Mouse (Mus musculus): ENCODE data around the gene Hnrnph3.
"Not testable (repeated sequence)": the region's sequence is repeated elsewhere in the genome, so short reads cannot be mapped to it uniquely, and the experiment has no call there.

Gene Hnrnph3

DNA sequence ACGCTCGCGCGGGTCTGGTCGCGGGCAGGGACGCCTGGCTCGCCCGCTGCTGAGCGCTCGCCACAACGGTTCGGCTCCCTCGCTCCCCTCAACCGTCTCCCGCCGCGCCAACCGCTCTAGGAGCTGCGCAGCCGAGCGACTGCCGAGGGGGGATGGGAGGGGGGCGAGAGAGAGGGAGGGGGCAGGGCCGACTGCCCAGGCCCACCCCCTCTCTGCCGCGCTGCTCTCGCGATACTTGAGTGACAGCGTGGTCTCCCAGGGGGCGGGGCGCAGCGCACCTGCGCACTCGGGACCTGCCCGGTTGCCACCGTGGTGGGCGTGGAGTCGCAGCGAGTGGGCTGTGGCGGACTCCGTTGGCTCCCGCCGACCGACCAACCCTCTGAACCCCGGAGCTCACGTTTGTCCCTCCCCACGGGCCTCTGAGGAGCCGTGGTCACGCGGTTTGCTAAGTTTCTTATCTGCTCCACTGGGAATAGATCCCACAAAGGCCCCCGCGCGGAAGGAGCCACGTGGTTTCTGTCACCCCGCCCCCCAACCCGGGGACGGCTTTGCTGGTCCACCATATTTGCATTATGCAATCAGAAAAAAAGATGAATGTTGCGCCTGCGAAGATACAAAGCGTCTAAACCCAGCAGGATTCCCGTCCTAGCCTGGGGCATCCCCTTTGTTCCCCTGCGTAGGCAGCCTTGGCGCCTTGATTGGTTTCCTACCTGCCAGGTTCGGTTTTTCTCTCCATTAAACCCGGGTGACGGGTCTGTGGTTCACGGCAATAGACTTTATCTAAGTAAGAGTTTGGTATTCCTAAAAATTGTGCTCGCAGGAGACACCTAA is at the start of gene Hnrnph3, which contains the start of gene Pbld2:
Gene Hnrnph3 (minus strand): TSS at position 469 of the 831 bp plus-strand sequence.
Gene Pbld2 (plus strand): TSS at position 567 of the 831 bp plus-strand sequence.
- DNase-seq (ENCODE audit: low read depth, low spot score) = peak; percentile 97

GRCm38 (mm10) chr10:63065988-63066387 is 42.0 kb upstream of the Hnrnph3 start:
- DNase-seq (ENCODE audit: low read depth, low spot score) = peak; percentile 77

GRCm38 (mm10) chr10:63065561-63065960 is 41.5 kb upstream of the Hnrnph3 start:
- DNase-seq (ENCODE audit: low read depth, low spot score) = no peak

- no peak for DNase-seq (ENCODE audit: low read depth, low spot score)
Observed at GRCm38 (mm10) chr10:63064516-63064915, 40.5 kb upstream of the Hnrnph3 start.

GRCm38 (mm10) chr10:63063365-63063764 is 39.3 kb upstream of the Hnrnph3 start:
- DNase-seq (ENCODE audit: low read depth, low spot score) = no peak

DNA sequence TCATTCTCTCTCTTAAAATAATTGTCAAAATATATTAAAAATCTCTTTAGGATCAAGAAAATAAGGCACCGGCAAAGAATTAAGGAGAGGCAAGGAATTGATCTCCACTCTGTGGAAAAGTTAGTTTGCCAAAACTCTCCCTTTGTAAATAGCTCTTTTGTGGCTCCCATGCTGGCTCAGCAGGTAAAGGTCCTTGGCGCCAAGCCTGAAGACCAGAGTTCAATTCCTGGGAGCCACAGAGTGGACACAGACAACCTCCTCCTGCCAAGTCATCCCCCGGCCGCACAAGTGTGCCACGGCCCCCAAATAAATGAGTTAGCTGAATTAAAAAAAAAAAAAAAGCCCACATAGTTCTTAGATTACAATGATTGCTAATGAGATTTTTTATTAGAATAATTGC is 38.7 kb upstream of the Hnrnph3 start:
- no peak for DNase-seq (ENCODE audit: low read depth, low spot score)

DNA sequence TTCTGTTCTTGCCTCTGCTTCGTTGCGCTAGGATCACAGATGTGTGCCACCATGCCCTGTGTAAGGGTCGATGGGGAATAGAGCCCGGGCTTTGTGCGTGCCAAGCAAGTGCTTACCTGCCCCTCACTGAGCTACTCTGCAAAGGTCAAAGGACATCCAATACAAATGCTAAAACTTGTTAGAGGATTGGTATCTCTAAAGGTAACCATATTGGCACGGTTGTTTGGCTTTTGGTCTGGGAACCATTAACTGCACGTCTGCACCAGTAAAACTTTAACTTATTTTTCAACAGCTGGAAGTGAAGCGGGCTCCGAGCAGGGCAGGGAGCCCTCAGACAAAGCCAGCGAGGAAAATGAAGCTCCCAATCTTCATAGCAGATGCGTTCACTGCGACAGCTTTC is 37.2 kb upstream of the Hnrnph3 start:
- no peak for DNase-seq (ENCODE audit: low read depth, low spot score)

- DNase-seq (ENCODE audit: low read depth, low spot score) = no peak
Observed at GRCm38 (mm10) chr10:63060406-63060805, 36.4 kb upstream of the Hnrnph3 start.

DNA sequence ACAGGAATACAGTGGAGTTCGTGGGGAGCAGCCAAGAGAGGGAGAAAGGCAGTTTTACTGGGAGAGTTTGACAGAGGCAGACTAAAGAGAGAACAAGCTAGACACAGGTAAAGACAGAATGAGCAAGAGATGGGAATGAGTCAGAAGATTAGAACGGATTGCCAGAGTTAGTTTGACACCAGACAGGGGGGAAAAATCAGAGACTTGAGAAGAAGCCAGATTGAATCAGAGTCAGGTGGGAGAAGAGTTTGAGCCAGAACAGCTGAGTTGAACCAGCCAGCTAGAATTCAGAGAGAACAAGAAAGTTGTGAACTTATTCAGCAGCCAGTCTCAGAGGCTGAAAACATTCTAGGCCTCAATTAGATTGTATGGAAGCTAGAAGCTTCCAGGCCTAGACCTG is 35.8 kb upstream of the Hnrnph3 start, which contains the start of gene Pbld1:
Gene Pbld1 (plus strand): TSS at position 301 of the 400 bp plus-strand sequence.
- DNase-seq (ENCODE audit: low read depth, low spot score) = no peak

GRCm38 (mm10) chr10:63056966-63057750 is 33.1 kb upstream of the Hnrnph3 start:
- DNase-seq (ENCODE audit: low read depth, low spot score) = no peak

DNA sequence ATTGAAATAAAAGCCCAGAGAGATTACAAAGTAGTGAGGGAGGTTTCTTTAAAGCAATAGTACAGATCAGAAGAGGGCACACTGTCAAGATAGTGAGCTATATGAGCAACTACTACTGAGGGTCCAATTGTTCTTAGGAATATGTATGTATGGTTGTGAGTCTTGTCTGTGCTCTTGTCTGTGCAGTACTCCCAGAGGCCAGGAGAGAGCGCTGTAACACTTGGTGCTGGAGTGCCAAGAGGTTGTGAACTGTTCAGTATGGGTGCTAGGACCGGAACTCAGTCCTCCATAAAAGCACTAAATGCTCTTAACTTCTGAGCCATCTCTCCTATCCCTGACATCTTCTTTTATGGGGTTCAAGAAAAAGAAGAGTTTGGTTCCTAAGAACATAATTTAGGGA is 30.6 kb upstream of the Hnrnph3 start:
- DNase-seq (ENCODE audit: low read depth, low spot score) = no peak

DNA sequence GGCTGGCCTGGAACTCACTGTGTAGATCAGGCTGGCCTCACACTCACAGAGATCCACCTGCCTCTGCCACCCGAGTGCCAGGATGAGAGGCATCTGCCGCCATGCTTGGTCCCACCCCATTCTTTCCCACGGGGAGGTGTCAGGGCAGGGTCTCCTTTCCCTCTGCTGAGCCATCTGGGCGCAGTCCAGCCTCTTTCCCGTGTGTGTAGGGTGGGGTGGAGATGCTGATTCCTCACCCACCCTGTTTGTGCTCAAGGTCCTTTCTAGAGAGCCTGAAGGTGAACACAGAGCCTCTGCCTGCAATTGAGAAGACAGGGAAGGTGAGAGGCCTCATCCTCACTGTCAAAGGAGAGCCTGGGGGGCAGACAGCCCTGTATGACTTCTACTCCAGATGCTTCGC is 30.1 kb upstream of the Hnrnph3 start:
- not testable (repeated sequence) for DNase-seq (ENCODE audit: low read depth, low spot score)

DNA sequence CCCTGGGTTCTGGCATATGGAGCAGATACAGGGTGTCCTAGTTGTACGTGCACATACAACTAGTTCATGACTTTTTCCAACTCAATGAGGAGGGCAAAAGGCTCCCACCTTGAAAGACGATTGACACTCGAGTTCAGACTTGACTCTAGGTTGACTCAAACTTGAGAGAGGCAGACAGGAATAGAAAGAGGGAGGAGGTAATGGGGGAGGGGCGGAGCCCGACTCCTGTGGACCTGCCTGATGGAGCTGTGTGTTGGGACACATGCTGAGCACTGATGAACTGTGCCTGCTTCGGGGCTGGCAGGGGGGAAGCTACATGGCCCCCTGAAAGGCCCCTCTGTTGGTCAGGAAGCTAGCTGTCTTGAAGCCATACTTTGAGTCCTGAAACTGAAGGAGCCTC is 29.0 kb upstream of the Hnrnph3 start:
- no peak for DNase-seq (ENCODE audit: low read depth, low spot score)

GRCm38 (mm10) chr10:63052011-63052410 is 28.0 kb upstream of the Hnrnph3 start:
- DNase-seq (ENCODE audit: low read depth, low spot score) = no peak

DNA sequence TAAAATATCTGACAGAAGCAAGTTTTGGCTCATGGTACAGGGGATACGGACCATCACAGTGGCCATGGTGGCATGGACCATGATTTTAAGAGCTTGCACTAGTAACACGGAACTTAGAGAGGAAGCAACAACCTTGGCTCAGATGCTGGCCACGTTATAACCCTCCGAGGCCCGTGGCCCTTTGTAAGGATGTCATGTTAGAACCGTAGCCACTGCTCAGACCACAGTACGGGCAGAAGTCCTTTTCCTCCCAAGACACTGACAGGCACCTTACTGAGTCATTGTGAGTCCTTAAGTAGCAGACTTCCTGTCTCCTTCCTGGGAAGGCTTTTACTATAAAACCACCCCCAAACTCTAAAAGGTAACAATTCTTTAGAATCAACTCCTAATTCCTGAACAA is 27.2 kb upstream of the Hnrnph3 start:
- DNase-seq (ENCODE audit: low read depth, low spot score) = no peak

GRCm38 (mm10) chr10:63049106-63049505 is 25.1 kb upstream of the Hnrnph3 start:
- DNase-seq (ENCODE audit: low read depth, low spot score) = no peak

DNA sequence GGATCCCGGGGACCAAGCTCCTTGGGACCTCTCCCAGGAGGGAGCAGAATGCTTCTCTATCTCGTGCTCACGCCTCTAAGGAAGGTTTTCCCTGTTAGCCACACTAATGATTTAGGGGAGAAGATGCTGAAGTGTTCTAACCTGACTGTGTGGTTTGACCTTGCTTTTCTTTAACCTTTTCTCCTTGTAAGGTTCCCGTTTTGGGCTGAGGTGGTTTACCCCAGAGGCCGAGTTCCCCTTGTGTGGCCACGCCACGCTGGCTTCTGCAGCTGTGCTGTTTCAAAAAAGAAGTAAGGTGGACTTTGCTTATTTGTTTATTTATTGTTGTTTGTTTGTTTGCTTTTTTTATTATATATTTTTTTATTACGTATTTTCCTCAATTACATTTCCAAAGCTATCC is 23.7 kb upstream of the Hnrnph3 start:
- no peak for DNase-seq (ENCODE audit: low read depth, low spot score)

GRCm38 (mm10) chr10:63043154-63043553 is 19.1 kb upstream of the Hnrnph3 start:
- DNase-seq (ENCODE audit: low read depth, low spot score) = no peak

DNA sequence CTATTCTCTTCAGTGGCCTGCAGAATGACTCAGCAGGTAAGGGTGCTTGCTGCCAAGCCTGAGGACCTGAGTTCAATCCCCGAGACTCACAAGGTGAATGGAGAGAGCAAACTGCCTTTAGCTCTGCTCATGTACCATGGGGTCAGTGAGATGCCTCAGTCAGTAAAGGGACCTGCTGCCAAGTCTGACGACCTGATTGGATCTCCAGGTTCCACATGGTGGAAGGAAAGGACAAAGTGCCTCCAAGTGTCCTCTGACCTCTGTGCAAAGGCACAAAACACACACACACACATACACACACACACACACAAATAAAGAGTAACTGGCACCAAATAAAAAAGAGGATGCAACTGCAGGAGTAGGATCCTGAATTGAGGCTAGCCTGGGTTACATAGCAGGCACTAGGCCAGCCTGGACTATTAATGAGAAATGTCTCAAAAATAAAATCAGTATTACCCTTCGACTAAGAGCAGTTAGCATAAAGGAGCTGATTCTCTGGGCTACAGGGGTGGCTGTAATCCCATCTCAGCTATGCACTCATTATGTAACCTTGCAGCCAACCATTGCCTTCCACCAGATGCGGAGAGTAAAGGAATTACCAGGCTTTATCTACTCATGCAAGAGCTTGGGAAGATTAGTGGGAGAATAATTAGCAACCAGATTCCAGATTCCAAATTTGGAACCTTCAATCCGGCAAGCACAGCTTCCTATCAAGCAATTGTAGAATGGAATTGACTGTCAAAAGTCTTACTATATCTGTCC is 16.0 kb upstream of the Hnrnph3 start:
- peak; percentile 81 for DNase-seq (ENCODE audit: low read depth, low spot score)

GRCm38 (mm10) chr10:63038571-63039320 is 14.7 kb upstream of the Hnrnph3 start:
- no peak for DNase-seq (ENCODE audit: low read depth, low spot score)

- no peak for DNase-seq (ENCODE audit: low read depth, low spot score)
Observed at GRCm38 (mm10) chr10:63032956-63033355, 8.9 kb upstream of the Hnrnph3 start.
